Mouse (Mus musculus) adrenal gland, postnatal 36 days (tissue): ENCODE measurements around the gene Plod1. TPM values are rescaled to one million over a fixed set of nuclear protein-coding genes. Genes with fewer than 3 reads are reported as not detected.

Source experiments
- DNase-seq, 2 experiments: peaks; one replicate each; pipeline ENCODE4 v3.0.0; 2021; ENCODE audit warnings: mixed read lengths in 1 of 2
- total RNA-seq, 2 experiments: library from RNA; stranded (reverse); gene quantifications; 2 replicates each; pipeline ENCODE4 v1.2.3; 2021

The Plod1 gene
- total RNA-seq, 2 experiments from 2014 or later: 35.1 to 47.1 TPM

DNA sequence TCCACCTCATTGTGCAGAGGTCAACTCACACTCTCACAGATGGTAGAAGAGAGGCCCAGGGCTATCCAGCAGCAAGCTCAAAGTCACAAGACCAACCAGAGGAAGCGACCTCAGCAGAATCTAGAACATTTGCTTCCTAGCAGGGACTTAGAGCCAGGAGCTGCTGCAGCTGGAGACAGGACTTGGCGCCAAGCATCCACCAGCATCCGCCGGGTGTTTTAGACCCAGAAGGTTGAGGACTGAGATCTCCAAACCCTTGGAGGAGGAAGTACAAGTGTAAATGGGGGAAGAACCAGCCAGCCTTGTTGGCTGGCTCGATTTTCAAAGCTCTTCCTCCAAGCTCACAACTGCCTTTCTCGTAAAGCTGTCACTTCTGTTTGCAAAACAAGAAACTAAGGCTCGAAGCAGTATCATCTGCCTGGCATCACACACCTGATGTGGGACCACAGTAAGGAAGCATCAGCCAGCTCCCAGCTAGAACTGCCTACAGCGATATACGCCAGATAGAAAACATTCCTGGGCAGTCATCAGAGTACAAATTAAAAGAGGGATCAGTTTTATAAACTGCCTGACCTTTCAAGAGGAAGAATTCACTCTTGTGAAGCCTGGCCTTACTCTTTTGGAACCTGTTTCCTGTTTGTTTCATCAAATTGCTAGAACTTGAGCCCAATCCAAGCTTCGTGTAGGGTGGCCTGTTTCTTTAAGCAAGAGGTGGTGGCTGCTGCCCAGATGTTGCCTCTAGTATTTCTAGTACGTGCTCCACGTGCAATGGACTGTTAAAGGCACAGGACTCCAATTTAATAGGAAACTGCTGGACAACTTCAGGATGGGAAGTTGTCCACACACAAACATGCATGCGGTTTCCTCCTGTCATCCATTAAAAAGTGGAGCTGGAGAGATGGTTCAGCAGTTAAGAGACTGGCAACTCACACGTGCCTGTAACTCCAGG is 1.9 kb upstream of the Plod1 start:
- peak in 1 of 2 experiments; percentile 50 for DNase-seq

- no peak for DNase-seq
Observed at GRCm38 (mm10) chr4:147937486-147937885, 919 bp upstream of the Plod1 start.

GRCm38 (mm10) chr4:147937021-147937420 is 454 bp upstream of the Plod1 start:
- no peak for DNase-seq

- no peak for DNase-seq
Observed at GRCm38 (mm10) chr4:147935904-147936303, 663 bp downstream of the Plod1 start.

DNA sequence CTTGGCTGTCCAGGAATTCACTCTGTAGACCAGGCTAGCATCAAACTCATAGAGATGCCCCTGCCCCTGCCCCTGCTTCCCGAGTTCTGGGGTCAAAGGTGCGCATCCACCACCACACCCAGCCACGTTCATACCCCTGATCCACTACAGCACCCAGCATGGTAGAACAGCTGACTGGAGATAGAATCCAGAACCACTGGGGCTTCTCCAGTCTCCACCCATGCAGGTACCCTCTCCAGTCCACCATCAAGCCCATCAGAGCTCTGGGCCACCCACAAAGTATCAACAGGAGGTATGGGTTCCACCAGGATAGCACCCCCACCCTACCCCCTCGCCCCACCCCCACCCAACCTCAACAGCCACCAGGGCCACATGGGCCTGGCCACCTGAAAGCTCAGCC is 2.0 kb downstream of the Plod1 start:
- no peak for DNase-seq

GRCm38 (mm10) chr4:147934134-147934533 is 2.4 kb downstream of the Plod1 start:
- no peak for DNase-seq

DNA sequence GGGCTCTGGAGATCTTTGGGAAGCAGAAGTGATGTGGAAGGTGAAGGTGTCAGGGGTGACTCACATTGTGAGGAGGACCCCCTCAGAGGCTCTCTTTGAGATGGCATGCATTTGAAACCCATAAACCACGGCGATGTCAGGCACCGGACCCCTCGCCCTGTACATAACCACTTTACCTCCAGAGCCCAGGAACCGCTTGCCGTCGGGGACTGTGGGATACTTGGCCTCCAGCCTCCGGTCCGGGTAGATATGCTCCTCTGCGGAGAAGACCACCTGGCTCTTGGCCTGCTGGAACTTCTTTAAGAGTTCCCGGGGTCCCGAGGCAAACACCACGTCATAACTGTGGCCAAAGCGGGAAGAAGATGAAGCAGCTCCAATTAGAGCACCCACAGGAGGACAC is 5.6 kb downstream of the Plod1 start:
- DNase-seq: no peak

DNA sequence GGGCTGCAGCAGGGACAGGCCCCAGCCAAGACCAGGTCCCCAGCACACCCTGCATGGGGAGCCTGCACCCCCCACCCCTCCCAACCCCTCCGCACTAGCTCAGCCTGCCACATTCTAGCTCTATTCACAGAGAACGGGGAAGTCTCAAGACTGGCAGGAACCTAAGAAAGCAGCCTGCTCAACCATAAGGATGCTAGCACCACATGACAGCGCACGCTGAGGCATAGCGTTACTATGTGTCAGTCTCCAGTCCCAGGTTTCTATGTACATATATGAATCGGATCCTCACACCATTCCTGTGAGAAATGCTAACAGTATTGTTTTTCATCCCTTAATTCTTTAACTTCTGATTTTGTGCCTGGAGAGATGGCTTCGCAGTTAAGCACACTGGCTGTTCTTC is 8.0 kb downstream of the Plod1 start:
- no peak for DNase-seq

DNA sequence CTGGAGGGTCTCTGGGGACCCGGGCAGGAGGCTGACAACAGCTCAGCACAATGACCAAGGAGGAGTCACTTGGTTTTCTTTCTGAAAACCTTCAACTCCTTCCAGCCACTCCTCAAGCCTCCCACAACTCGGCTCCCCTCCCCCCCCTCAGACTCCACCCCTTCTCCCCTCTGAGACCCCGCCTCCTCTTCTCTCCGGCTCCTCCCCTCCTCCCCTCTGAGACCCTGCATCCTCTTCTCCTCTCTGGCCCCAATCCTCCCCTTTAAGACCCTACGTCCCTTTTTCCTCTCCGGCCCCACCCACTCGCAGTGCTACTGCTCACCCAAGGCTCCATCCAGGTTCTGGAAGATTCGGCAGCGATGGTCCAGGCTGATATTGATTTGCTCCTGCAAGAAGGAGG is 8.4 kb downstream of the Plod1 start:
- no peak for DNase-seq

- DNase-seq: peak; percentile 52 to 75
Observed at GRCm38 (mm10) chr4:147927705-147928104, 8.9 kb downstream of the Plod1 start.

GRCm38 (mm10) chr4:147922341-147922740 is 14.2 kb downstream of the Plod1 start:
- DNase-seq: no peak

DNA sequence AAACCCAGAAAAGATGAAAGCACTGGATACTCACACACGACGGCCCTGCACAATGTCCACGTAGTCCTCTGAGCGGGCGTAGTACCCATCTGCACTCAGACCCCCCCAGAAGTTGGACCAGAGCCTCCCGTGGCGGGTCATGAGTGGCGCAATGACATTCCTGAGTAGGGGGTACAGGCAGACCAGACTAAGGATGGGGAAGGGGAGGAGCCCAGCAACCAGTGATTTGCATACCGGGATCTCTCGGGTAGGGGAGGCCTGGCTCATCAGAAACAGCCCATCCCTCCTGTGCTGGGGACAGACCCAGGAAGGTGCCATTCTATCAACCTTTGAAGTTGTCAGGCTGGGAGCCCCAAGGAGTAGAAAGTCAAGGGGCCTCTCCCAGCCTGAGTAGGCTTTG is 15.6 kb downstream of the Plod1 start:
- DNase-seq: no peak

- DNase-seq: peak; percentile 45 to 72
Observed at GRCm38 (mm10) chr4:147918459-147919121, 18.0 kb downstream of the Plod1 start.

GRCm38 (mm10) chr4:147909486-147909885 is 27.1 kb downstream of the Plod1 start:
- DNase-seq: no peak

GRCm38 (mm10) chr4:147906230-147906629 is 30.3 kb downstream of the Plod1 start:
- DNase-seq: peak; percentile 53 to 56

- DNase-seq: no peak
Observed at GRCm38 (mm10) chr4:147905090-147905659, 31.4 kb downstream of the Plod1 start.

GRCm38 (mm10) chr4:147904313-147905089 is 32.1 kb downstream of the Plod1 start, which contains the start of gene Mfn2:
Gene Mfn2 (minus strand): TSS chr4:147904704.
- DNase-seq: peak; percentile 89 to 91

GRCm38 (mm10) chr4:147903601-147904000 is 33.0 kb downstream of the Plod1 start:
- peak; percentile 38 to 71 for DNase-seq

- no peak for DNase-seq
Observed at GRCm38 (mm10) chr4:147902906-147903500, 33.6 kb downstream of the Plod1 start.

- DNase-seq: no peak
Observed at GRCm38 (mm10) chr4:147900452-147900851, 36.1 kb downstream of the Plod1 start.

GRCm38 (mm10) chr4:147897348-147897747 is 39.2 kb downstream of the Plod1 start:
- no peak for DNase-seq

DNA sequence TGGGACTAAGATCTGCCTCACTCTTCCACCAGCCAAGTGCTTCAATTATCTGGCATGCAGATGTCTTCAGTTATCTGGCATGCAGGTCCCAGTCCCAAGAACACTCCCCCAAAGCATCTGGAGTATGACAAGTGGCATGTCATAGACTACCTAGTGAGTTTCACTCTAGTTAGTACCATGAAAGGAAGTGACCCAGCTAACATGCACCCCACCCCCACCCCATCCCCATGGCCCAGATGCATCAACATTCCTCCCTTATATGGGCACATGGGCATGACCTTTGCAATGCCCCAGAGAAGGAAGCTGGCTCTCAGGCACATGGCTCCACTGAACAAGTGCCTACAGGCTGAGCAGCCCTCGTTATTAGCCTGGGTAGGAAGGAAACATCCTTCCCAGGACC is 40.2 kb downstream of the Plod1 start:
- DNase-seq: no peak
